Mouse (Mus musculus): ENCODE data around the gene Sox5. TPM values are rescaled to one million over a fixed set of nuclear protein-coding genes. Genes with fewer than 3 reads are reported as not detected.

The Sox5 gene
- polyA plus RNA-seq, 1 experiment from 2014 or later, result 34.8 TPM

DNA sequence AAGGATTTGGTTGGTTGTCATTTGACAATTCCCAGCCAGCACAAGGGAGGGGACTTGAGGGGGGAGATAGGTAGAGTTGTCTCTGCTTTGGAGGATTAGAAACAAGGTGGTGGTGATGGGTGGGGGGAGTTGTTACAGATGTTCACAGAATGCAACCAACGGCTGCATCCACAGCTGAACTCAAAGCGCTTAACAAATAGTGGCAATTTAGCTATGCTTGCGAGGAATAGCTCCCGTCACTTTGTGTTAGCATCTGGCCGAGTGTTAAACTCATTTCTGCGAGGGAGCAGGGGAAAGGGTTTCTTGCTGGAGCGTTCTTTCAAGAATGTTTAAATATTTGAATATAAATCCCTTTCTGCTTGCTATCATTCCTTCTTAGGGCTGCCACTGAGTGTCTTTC, 921.7 kb downstream of the Sox5 start:
- Histone ChIP-seq H3K4me2 (no peak overlapping the region), H3K4me3 (replicated peaks) (no peak overlapping the region), H3K9me3 (replicated peaks) (no peaks in the 10 kb centered on the region), H3K4me1 (peaks cover 14% of the 10 kb centered on the region), H3K9ac (replicated peaks) (no peak overlapping the region), H3K36me3 (no peaks in the 10 kb centered on the region), H3K27me3 (replicated peaks) (0 out of 2 replicates have a peak, but pooled peaks cover 2% of the 10 kb centered on the region), H3K27ac (replicated peaks) (no peak overlapping the region)
- no peak for ATAC-seq (ENCODE audit: low FRiP score)
- 82% methylated on average over 7 of the region's 7 CpGs for WGBS

DNA sequence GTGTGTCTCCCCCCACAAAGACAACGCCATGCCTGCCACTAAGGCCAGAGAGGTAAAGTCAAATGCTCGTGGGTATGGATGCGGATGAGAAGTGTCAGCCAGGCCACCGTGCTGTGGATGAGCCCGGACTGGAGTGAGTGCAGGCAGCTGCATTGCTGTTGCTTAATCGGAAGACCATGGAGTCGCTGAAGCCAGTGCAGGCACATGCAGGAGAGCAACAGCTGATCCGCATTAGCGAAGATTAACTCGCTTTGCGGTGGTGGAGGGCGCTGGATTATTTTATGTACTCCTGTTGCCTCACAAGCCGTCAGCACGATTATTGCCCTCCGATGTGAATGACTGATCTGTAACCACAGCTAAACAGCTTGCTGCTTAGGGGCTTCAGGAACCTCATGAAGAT, 922.2 kb downstream of the Sox5 start:
- Histone ChIP-seq H3K4me1 (peaks cover 17% of the 10 kb centered on the region), H3K27me3 (replicated peaks) (0 out of 2 replicates have a peak, but pooled peaks cover 2% of the 10 kb centered on the region), H3K9ac (replicated peaks) (no peak overlapping the region), H3K9me3 (replicated peaks) (no peaks in the 10 kb centered on the region), H3K4me2 (no peak overlapping the region), H3K4me3 (replicated peaks) (no peak overlapping the region), H3K36me3 (no peaks in the 10 kb centered on the region), H3K27ac (replicated peaks) (no peak overlapping the region)
- 82% methylated on average over 15 of the region's 15 CpGs for WGBS
- ATAC-seq (ENCODE audit: low FRiP score), result no peak

DNA sequence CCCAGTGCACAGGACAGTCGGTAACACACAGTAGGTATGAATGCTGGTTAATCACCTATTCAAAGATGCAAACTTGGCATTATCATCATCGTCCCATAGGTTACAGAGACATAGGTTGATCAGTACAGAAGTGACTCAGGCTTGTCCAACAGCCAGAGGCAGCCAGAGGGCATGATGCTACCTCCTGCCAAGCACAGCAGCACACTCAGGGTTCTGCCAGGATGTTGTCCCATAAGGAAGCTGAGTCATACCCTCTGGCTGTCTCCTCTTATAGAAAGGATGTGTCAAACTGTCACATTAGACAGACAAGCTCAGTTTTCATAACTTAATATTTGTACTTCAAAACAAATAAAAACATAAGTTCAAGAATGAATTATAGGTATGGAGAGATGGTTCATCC, 923.2 kb downstream of the Sox5 start:
- Histone ChIP-seq H3K4me2 (no peak overlapping the region), H3K4me3 (replicated peaks) (no peak overlapping the region), H3K27ac (replicated peaks) (no peak overlapping the region), H3K9ac (replicated peaks) (no peak overlapping the region), H3K27me3 (replicated peaks) (0 out of 2 replicates have a peak, but pooled peaks cover 2% of the 10 kb centered on the region), H3K9me3 (replicated peaks) (no peaks in the 10 kb centered on the region), H3K4me1 (peaks cover 21% of the 10 kb centered on the region), H3K36me3 (no peaks in the 10 kb centered on the region)
- WGBS, result 96% methylated on average over 2 of the region's 2 CpGs
- ATAC-seq (ENCODE audit: low FRiP score), result no peak

DNA sequence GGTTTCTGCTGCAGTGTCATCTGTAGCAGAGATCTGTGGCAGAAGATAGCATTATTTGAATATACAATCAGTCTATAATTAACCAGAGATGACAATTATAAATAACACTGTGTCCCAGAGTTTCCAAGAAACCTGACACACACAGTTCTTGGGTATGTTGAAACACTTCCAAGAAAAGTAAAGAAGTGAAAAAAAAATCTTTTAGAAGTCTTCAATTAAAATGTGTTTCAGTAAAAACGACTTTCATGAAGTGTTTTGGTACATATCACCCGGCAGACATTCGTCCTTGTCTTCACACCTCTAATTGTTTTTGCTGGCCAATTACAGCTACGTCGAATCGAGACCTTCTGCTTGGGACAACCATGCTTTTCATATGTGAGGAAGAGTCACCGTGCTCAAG, 924.4 kb downstream of the Sox5 start:
- H3K27me3 ChIP-seq (replicated peaks), result 0 out of 2 replicates have a peak, but pooled peaks cover 2% of the 10 kb centered on the region
- WGBS, result 90% methylated on average over 7 of the region's 7 CpGs
- no peak overlapping the region for H3K9ac ChIP-seq (replicated peaks)

DNA sequence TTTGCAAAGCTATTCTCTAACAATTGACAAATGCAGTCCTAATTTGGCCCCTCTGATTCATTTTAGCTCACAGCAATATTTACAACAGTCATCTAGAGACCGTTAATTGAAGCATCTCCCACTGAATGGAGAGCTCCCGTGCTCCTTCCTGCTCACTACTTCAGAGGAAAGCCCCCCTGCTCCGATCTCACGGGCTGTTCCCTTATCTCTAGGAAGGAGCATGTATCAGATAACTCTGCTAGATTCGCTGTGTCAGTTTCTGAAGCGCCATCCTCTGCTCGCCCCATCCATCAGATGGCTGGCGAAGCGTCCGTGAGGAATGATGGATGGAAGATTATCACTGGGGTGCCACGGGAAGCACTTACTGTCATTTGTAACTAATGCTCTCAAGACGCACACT, 926.4 kb downstream of the Sox5 start:
- no peaks in the 10 kb centered on the region for H3K36me3 ChIP-seq
- H3K27me3 ChIP-seq (replicated peaks), result 0 out of 2 replicates have a peak, but pooled peaks cover 2% of the 10 kb centered on the region
- no peak overlapping the region for H3K4me3 ChIP-seq (replicated peaks)
- peak overlapping the region; percentile 14; the same call in 1 of the 2 replicates for H3K27ac ChIP-seq (replicated peaks)
- H3K4me1 ChIP-seq, result peaks cover 18% of the 10 kb centered on the region
- ATAC-seq (ENCODE audit: low FRiP score), result peak; percentile 45; the same call in 1 of the 2 replicates
- no peaks in the 10 kb centered on the region for H3K9me3 ChIP-seq (replicated peaks)
- H3K9ac ChIP-seq (replicated peaks), result no peak overlapping the region
- 31% methylated on average over 12 of the region's 12 CpGs for WGBS
- peak overlapping the region; percentile 41 for H3K4me2 ChIP-seq

More for the DNA sequence above, 924.4 kb downstream of the Sox5 start:
- H3K36me3 ChIP-seq, result no peaks in the 10 kb centered on the region
- H3K4me2 ChIP-seq, result no peak overlapping the region
- H3K4me1 ChIP-seq, result peaks cover 21% of the 10 kb centered on the region
- H3K4me3 ChIP-seq (replicated peaks), result no peak overlapping the region
- no peaks in the 10 kb centered on the region for H3K9me3 ChIP-seq (replicated peaks)
- H3K27ac ChIP-seq (replicated peaks), result no peak overlapping the region
- ATAC-seq (ENCODE audit: low FRiP score), result no peak

DNA sequence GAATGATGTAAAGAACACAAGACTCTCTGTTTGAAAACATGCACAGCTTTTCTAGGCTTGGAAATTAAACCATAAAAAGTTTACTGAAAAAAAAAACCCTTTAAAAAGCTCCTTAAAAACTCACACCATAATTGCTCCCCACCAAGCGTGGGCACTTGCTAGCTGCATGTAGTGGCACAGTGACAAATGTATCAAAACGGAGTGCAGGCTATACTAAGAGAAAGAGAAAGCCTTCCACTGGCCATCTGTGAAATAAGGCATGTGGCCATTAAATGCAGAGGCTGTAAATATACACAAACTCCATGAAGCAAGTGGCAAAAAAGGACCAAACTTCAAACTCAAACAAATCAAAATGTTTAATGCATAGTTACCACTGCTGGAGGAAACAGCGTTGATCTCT, 927.7 kb downstream of the Sox5 start:
- Histone ChIP-seq H3K9ac (replicated peaks) (0 out of 2 replicates have a peak overlapping the region, but pooled peaks have one; percentile 3), H3K4me1 (peaks cover 18% of the 10 kb centered on the region), H3K4me3 (replicated peaks) (no peak overlapping the region), H3K9me3 (replicated peaks) (no peaks in the 10 kb centered on the region), H3K27me3 (replicated peaks) (0 out of 2 replicates have a peak, but pooled peaks cover 2% of the 10 kb centered on the region), H3K4me2 (no peak overlapping the region), H3K36me3 (no peaks in the 10 kb centered on the region), H3K27ac (replicated peaks) (no peak overlapping the region)
- WGBS, result 46% methylated on average over 3 of the region's 3 CpGs
- ATAC-seq (ENCODE audit: low FRiP score), result no peak

DNA sequence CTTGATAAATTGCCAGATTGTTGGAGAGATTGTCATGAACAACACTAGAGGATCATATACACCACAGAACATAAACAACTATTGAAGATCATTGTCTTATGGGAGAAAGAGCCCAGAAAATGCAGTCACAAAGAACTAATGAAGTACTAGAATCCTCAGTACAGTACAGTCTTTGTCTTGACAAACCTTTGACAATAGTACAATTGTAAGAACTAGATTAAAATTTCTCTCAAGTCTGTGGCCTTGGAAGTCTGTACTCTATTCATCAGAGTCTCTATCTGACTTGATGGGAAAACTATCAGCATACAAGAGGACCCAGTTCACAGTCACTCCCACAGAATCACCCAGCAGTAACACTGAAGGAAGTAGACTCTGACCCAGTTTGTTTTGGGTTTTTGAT, 936.0 kb downstream of the Sox5 start:
- no peak for ATAC-seq (ENCODE audit: low FRiP score)
- no peak overlapping the region for H3K4me2 ChIP-seq
- H3K27me3 ChIP-seq (replicated peaks), result no peaks in the 10 kb centered on the region
- H3K27ac ChIP-seq (replicated peaks), result no peak overlapping the region
- no peak overlapping the region for H3K9ac ChIP-seq (replicated peaks)
- H3K36me3 ChIP-seq, result no peaks in the 10 kb centered on the region
- H3K9me3 ChIP-seq (replicated peaks), result no peaks in the 10 kb centered on the region
- H3K4me3 ChIP-seq (replicated peaks), result no peak overlapping the region
- no peaks in the 10 kb centered on the region for H3K4me1 ChIP-seq

DNA sequence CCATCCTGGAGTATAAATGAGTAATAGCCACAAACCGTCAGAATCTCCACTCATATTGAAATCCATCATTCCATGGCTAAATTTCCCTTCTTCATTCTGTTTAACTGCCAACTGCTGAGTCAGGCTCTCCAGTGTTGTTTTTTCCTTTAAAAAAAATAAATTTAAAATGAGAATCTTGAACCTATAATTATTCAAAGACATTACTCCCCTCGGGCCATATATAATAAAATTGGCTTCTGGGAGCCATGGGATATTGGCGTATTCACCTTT, 937.1 kb downstream of the Sox5 start:
- Histone ChIP-seq H3K27ac (replicated peaks) (no peak overlapping the region), H3K36me3 (no peaks in the 10 kb centered on the region), H3K9ac (replicated peaks) (no peak overlapping the region), H3K9me3 (replicated peaks) (no peaks in the 10 kb centered on the region), H3K4me3 (replicated peaks) (no peak overlapping the region), H3K4me2 (no peak overlapping the region), H3K27me3 (replicated peaks) (no peaks in the 10 kb centered on the region), H3K4me1 (no peaks in the 10 kb centered on the region)
- no peak for ATAC-seq (ENCODE audit: low FRiP score)
- 67% methylated on average over 3 of the region's 3 CpGs for WGBS

DNA sequence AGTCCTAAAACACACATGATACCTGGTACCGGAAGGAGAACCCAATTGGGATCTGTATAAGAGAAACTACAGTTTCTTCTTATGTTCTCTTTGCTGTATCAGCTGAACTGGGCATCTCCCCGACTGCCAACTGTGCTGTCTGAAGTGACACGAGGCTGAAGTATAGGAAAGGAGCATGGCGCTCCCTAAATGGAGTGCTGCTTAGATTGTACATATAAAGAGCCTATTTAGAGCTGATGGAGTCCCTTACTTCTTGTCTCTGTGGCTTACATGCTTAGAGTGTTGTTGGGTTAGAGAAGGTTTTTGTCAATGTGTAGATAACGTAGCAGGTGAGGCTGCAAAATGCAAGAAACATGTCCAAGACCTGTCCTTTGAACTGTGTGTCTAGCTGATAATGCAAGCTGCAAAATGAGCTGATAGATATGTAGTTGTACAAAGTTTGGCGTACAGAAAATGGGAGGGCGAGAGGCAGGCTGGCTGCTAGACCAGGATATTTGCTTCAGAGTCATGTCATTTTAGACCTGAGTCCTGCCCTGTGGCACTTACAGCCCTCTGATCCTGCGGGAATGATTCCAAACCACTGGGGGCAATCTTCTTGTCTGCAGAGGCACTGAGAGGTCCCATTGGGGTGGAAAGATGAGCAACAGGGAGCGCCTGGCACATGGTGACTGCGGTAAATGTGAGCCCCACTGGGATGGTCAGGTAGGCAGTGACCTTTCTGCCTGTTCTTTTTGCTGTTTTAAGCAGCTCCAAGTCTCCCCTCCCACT, 937.7 kb downstream of the Sox5 start:
- Histone ChIP-seq H3K9ac (replicated peaks) (no peak overlapping the region), H3K27me3 (replicated peaks) (no peaks in the 10 kb centered on the region), H3K4me3 (replicated peaks) (no peak overlapping the region), H3K4me2 (no peak overlapping the region), H3K27ac (replicated peaks) (no peak overlapping the region), H3K36me3 (no peaks in the 10 kb centered on the region), H3K4me1 (0 out of 2 replicates have a peak, but pooled peaks cover under 1% of the 10 kb centered on the region), H3K9me3 (replicated peaks) (no peaks in the 10 kb centered on the region)
- ATAC-seq (ENCODE audit: low FRiP score), result no peak
- 89% methylated on average over 10 of the region's 10 CpGs for WGBS

DNA sequence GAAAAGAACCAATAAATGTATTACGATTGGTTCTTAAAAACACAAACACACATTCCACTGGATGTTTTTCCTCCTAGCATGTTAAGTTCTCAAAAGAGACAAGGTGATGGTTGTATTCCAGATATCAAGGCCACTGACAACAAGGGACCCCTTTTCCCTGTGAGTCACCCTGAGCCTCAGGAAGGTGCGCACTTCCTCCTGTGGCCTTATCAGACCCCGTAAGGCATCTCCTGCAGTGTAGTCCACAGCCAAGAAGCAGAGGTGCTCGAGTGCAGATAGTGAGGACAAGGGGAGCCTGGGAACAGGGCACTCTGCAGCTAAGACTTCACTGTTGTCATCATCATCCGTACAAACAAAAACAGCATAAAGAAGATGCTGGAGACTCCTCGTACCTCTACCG, 939.8 kb downstream of the Sox5 start:
- WGBS, result 93% methylated on average over 7 of the region's 7 CpGs
- H3K4me1 ChIP-seq, result peaks cover 10% of the 10 kb centered on the region
- no peaks in the 10 kb centered on the region for H3K36me3 ChIP-seq

DNA sequence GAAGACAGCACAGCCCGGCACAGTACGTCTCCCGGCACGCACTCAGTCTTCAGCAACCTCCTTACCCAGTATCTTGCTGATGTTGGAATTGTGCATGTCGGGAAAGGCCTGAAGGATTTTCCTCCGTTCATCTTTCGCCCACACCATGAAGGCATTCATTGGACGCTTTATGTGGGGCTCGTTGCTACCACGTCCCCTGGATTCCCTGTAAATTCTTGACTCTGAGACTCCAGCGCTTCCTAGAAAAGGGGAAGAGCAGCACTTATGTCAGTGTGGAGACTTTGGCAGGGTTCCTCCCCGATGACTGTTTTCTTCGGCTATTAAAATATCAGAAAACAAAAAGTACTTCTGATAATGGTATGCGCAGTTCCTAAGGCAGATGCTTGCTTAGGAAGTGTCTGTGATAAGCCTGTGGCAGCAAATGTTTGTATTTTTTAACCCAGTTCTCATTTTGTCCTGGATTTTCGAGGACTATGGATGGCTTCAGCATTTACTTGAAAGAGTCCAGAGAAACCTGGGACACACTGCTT, 940.6 kb downstream of the Sox5 start:
- Histone ChIP-seq H3K4me2 (no peak overlapping the region), H3K9me3 (replicated peaks) (no peaks in the 10 kb centered on the region), H3K4me1 (peaks cover 10% of the 10 kb centered on the region), H3K9ac (replicated peaks) (no peak overlapping the region), H3K4me3 (replicated peaks) (no peak overlapping the region), H3K27ac (replicated peaks) (no peak overlapping the region), H3K27me3 (replicated peaks) (no peaks in the 10 kb centered on the region), H3K36me3 (no peaks in the 10 kb centered on the region)
- 91% methylated on average over 15 of the region's 15 CpGs for WGBS
- no peak for ATAC-seq (ENCODE audit: low FRiP score)

More for the DNA sequence above, 939.8 kb downstream of the Sox5 start:
- ATAC-seq (ENCODE audit: low FRiP score), result no peak
- Histone ChIP-seq H3K9me3 (replicated peaks) (no peaks in the 10 kb centered on the region), H3K27me3 (replicated peaks) (no peaks in the 10 kb centered on the region), H3K4me2 (no peak overlapping the region), H3K9ac (replicated peaks) (no peak overlapping the region), H3K27ac (replicated peaks) (no peak overlapping the region), H3K4me3 (replicated peaks) (no peak overlapping the region)

DNA sequence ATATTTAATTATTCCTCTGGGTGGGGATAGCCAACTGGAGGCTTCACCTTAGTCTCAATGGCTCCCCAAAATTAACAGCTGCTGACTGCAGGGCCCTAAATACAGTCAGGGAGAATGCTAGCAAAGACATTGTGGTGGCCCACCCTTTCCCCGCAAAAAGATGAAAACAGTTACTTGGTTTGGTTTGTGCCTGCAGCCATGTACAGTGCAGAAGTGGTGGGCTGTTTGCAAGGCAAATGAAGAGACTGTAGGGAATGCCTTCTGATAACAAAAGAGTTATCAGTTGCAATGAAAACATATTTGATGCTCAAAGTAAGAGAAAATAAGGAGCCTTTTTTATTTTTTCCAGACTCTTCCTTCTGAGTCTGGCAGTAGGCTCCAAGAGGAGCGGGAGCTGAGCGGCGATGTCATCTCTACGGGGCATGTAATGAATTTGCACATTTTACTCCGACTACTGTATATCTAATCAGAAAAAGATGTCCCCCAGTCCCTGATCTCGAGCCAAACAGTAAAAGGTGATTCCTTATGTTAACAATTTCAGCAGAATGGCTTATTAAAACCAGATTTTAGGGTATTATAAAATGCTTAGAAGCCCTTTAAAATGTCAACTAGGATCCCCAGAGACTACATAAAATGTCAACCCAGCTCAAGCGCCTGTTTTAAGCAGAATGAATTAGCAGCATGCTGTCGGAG, 943.2 kb downstream of the Sox5 start:
- Histone ChIP-seq H3K4me3 (replicated peaks) (no peak overlapping the region), H3K9ac (replicated peaks) (no peak overlapping the region), H3K27me3 (replicated peaks) (no peaks in the 10 kb centered on the region), H3K9me3 (replicated peaks) (no peaks in the 10 kb centered on the region), H3K27ac (replicated peaks) (no peak overlapping the region), H3K4me1 (peaks cover 10% of the 10 kb centered on the region), H3K4me2 (no peak overlapping the region), H3K36me3 (peaks cover 7% of the 10 kb centered on the region; the same call in 1 of the 2 replicates)
- 43% methylated on average over 9 of the region's 9 CpGs for WGBS
- ATAC-seq (ENCODE audit: low FRiP score), result no peak

All from neural tube, embryonic 15.5 days (tissue).